Mouse (Mus musculus): ENCODE measurements around the gene Tsga10.

GRCm38 (mm10) chr1:37850696-37851095, 15.5 kb downstream of the Tsga10 start:
- TF ChIP-seq POLR2A (IDR thresholded peaks at IDR 0.05; ENCODE audit: extremely low read depth, insufficient read depth, low read length) (no peak), CTCF (IDR thresholded peaks at IDR 0.05; ENCODE audit: low read depth, low read length) (no peak)

Data from liver, adult 2 months (tissue).